Mouse (Mus musculus) cerebellum, adult 2 months (tissue): ENCODE results near the gene Akt3. TPM values are rescaled to one million over a fixed set of nuclear protein-coding genes. Genes with fewer than 3 reads are reported as not detected.

Experiments
- DNase-seq, 2 experiments: peaks; one replicate each; pipeline ENCODE4 v3.0.0; 2021
- H3K27ac ChIP-seq: fragments of 200-500 bp; 2 replicates; pipeline ENCODE4 v1.5.1; 2012; ENCODE audit warnings: low read length, control low read depth, inconsistent platforms; ENCODE audit not compliant: insufficient read depth
- H3K27me3 ChIP-seq: fragments of 200-500 bp; 2 replicates; pipeline ENCODE4 v1.6.1; 2012; ENCODE audit warnings: inconsistent platforms, mild to moderate bottlenecking, low read length, moderate library complexity; ENCODE audit not compliant: control insufficient read depth, insufficient read depth
- H3K4me1 ChIP-seq: fragments of 200-500 bp; 2 replicates; pipeline ENCODE4 v1.6.1; 2011; ENCODE audit warnings: low read length; ENCODE audit not compliant: control insufficient read depth, insufficient read depth
- H3K4me3 ChIP-seq: fragments of 200-500 bp; replicated peaks from 2 replicates; pipeline ENCODE3; 2011; ENCODE audit warnings: mild to moderate bottlenecking, low read depth, low read length, control low read depth; ENCODE audit not compliant: insufficient read depth
- CTCF ChIP-seq: fragments of 200-500 bp; IDR thresholded peaks from 2 replicates; pipeline ENCODE4 v1.5.1; 2011; ENCODE audit warnings: low read depth, mild to moderate bottlenecking, control low read depth, low read length, moderate library complexity, borderline replicate concordance; ENCODE audit not compliant: insufficient read depth
- POLR2A ChIP-seq: fragments of 200-500 bp; IDR thresholded peaks from 2 replicates; pipeline ENCODE4 v1.6.1; 2011; ENCODE audit warnings: low read length, control low read depth, borderline replicate concordance; ENCODE audit not compliant: insufficient read depth
- whole genome bisulfite sequencing: fragments of 180-500 bp; shearing (Covaris S2); methylation state at CpG from one replicate; pipeline ENCODE4 v1.1.7; 2018; 5-methylcytosine and 5-hydroxymethylcytosine counted together
- polyA plus RNA-seq: library from polyadenylated mRNA; depleted of rRNA; stranded (reverse); fragments of >200 nt; gene quantifications from 2 replicates; pipeline ENCODE4 v1.2.3, GENCODE M21; 2012; rRNA removed

The Akt3 gene
- polyA plus RNA-seq, 1 experiment: 40.0 TPM

- 87% methylated on average over 6 of the region's 6 CpGs for WGBS
- TF ChIP-seq CTCF: no peak
- no peak for TF ChIP-seq POLR2A
- no peaks in the 10 kb centered on the region for H3K4me1 ChIP-seq
- no peak overlapping the region for H3K4me3 ChIP-seq
- no peak overlapping the region for H3K27ac ChIP-seq
- no peaks in the 10 kb centered on the region for H3K27me3 ChIP-seq
- DNase-seq: no peak
Measured at GRCm38 (mm10) chr1:176973356-176974088, 284.5 kb downstream of the Akt3 start.

DNA sequence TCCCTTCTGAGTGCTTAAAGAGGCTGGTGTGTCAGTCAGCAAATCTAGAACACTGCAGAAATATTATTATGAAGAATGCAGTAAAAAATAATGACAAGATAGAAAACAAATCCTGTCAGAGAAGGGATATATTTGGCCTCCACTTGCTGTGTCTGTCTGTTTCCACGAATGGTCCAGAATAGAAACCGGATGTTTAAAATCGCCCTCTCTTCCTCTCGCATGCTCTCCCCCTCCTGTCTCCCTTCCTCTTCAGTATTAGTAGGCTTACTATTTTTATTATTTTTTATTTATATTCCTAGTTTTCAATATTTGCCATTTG lies 286.6 kb downstream of the Akt3 start:
- WGBS: 89% methylated on average over 4 of the region's 4 CpGs
- no peak overlapping the region for H3K4me3 ChIP-seq
- TF ChIP-seq CTCF (no peak), POLR2A (no peak)
- no peak overlapping the region for H3K27ac ChIP-seq
- DNase-seq: no peak
- no peaks in the 10 kb centered on the region for H3K4me1 ChIP-seq
- no peaks in the 10 kb centered on the region for H3K27me3 ChIP-seq

- TF ChIP-seq CTCF (no peak), POLR2A (no peak)
- H3K4me3 ChIP-seq: no peak overlapping the region
- no peak overlapping the region for H3K27ac ChIP-seq
- no peaks in the 10 kb centered on the region for H3K27me3 ChIP-seq
- 76% methylated on average over 16 of the region's 16 CpGs for WGBS
- no peaks in the 10 kb centered on the region for H3K4me1 ChIP-seq
- DNase-seq: no peak
Measured at GRCm38 (mm10) chr1:176970635-176971478, 287.1 kb downstream of the Akt3 start.

Other genes with a start within 250 kb of the Akt3 start
- gene Zbtb18, start 184.1 kb upstream of the Akt3 start, polyA plus RNA-seq: 193 and 234 TPM in 2 replicates